Mouse (Mus musculus) induced T-regulatory cell, adult 2 months (primary cell): ENCODE measurements around the gene Glipr1.
"Not testable (repeated sequence)": the region's sequence is repeated elsewhere in the genome, so short reads cannot be mapped to it uniquely, and the experiment has no call there.

Experiments used
- DNase-seq: peaks from one replicate; pipeline ENCODE4 v3.0.0-alpha.2; 2012; ENCODE audit warnings: low read depth

Gene Glipr1

GRCm38 (mm10) chr10:112002544-112003215 is at the start of gene Glipr1:
TSS of gene Glipr1 (minus strand) at chr10:112002631.
- DNase-seq = peak; percentile 91

- peak; percentile 23 for DNase-seq
Observed at GRCm38 (mm10) chr10:112051956-112052355, 49.5 kb upstream of the Glipr1 start.

GRCm38 (mm10) chr10:112051220-112051619 is 48.8 kb upstream of the Glipr1 start:
- peak; percentile 43 for DNase-seq

GRCm38 (mm10) chr10:112044283-112044682 is 41.9 kb upstream of the Glipr1 start:
- not testable (repeated sequence) for DNase-seq

GRCm38 (mm10) chr10:112043523-112043922 is 41.1 kb upstream of the Glipr1 start:
- DNase-seq = peak; percentile 18

GRCm38 (mm10) chr10:112028689-112029088 is 26.3 kb upstream of the Glipr1 start:
- DNase-seq = not testable (repeated sequence)

GRCm38 (mm10) chr10:112023585-112023984 is 21.2 kb upstream of the Glipr1 start:
- DNase-seq = no peak

GRCm38 (mm10) chr10:112009511-112009910 is 7.1 kb upstream of the Glipr1 start:
- DNase-seq = peak; percentile 45

- DNase-seq = peak; percentile 69
Observed at GRCm38 (mm10) chr10:112001756-112002520, 493 bp downstream of the Glipr1 start.

- DNase-seq = peak; percentile 66
Observed at GRCm38 (mm10) chr10:112001350-112001749, 1.1 kb downstream of the Glipr1 start.

GRCm38 (mm10) chr10:112000568-112000967 is 1.9 kb downstream of the Glipr1 start:
- DNase-seq = peak; percentile 84

GRCm38 (mm10) chr10:111999765-112000164 is 2.7 kb downstream of the Glipr1 start:
- DNase-seq = peak; percentile 61

- DNase-seq = no peak
Observed at GRCm38 (mm10) chr10:111997671-111998070, 4.8 kb downstream of the Glipr1 start.

- DNase-seq = peak; percentile 92
Observed at GRCm38 (mm10) chr10:111996911-111997347, 5.5 kb downstream of the Glipr1 start.

- peak; percentile 84 for DNase-seq
Observed at GRCm38 (mm10) chr10:111996549-111996904, 5.9 kb downstream of the Glipr1 start.

GRCm38 (mm10) chr10:111995803-111996548 is 6.5 kb downstream of the Glipr1 start:
- peak; percentile 85 for DNase-seq

- no peak for DNase-seq
Observed at GRCm38 (mm10) chr10:111986453-111986852, 16.0 kb downstream of the Glipr1 start.

GRCm38 (mm10) chr10:111983070-111983469 is 19.4 kb downstream of the Glipr1 start:
- no peak for DNase-seq

GRCm38 (mm10) chr10:111977584-111977983 is 24.8 kb downstream of the Glipr1 start:
- DNase-seq = peak; percentile 89

GRCm38 (mm10) chr10:111972542-111973361 is 29.7 kb downstream of the Glipr1 start, which contains the start of gene Krr1:
TSS of gene Krr1 (plus strand) at chr10:111972664.
- peak; percentile 98 for DNase-seq

- DNase-seq = no peak
Observed at GRCm38 (mm10) chr10:111971929-111972328, 30.5 kb downstream of the Glipr1 start.

- DNase-seq = no peak
Observed at GRCm38 (mm10) chr10:111966394-111966793, 36.0 kb downstream of the Glipr1 start.
